Mouse (Mus musculus) midbrain, embryonic 13.5 days (tissue): ENCODE results near the gene Mdp1. TPM values are rescaled to one million over a fixed set of nuclear protein-coding genes. Genes with fewer than 3 reads are reported as not detected.

Experiments
- ATAC-seq: fragments of 200-750 bp; cut with Nextera tagmentation; 2 replicates; pipeline ENCODE4 v1.8.0; 2017; ENCODE audit warnings: mild to moderate bottlenecking, moderate TSS enrichment, moderate library complexity
- H3K27ac ChIP-seq: fragments of 300-500 bp; sonication (generic); 2 replicates; pipeline ENCODE4 v1.5.1; 2015; ENCODE audit warnings: inconsistent platforms, mild to moderate bottlenecking, moderate library complexity
- H3K27me3 ChIP-seq: fragments of 300-500 bp; sonication (generic); 2 replicates; pipeline ENCODE4 v1.6.1; 2015; ENCODE audit warnings: mild to moderate bottlenecking, inconsistent platforms
- H3K36me3 ChIP-seq: fragments of 300-500 bp; sonication (generic); 2 replicates; pipeline ENCODE4 v1.6.1; 2015; ENCODE audit warnings: mild to moderate bottlenecking, inconsistent platforms
- H3K4me1 ChIP-seq: fragments of 300-500 bp; sonication (generic); replicated peaks from 2 replicates; pipeline ENCODE4 v1.6.1; 2015; ENCODE audit warnings: inconsistent platforms
- H3K4me2 ChIP-seq: fragments of 300-500 bp; sonication (generic); replicated peaks from 2 replicates; pipeline ENCODE4 v1.6.1; 2015; ENCODE audit warnings: moderate library complexity, mild to moderate bottlenecking, inconsistent platforms
- H3K4me3 ChIP-seq: fragments of 300-500 bp; sonication (generic); replicated peaks from 2 replicates; pipeline ENCODE4 v1.5.1; 2015; ENCODE audit warnings: mild to moderate bottlenecking, inconsistent platforms
- H3K9ac ChIP-seq: fragments of 300-500 bp; sonication (generic); replicated peaks from 2 replicates; pipeline ENCODE4 v1.6.1; 2015; ENCODE audit warnings: mild to moderate bottlenecking, inconsistent platforms
- H3K9me3 ChIP-seq: fragments of 300-500 bp; sonication (generic); 2 replicates; pipeline ENCODE4 v1.6.1; 2016; ENCODE audit warnings: mild to moderate bottlenecking, inconsistent platforms
- WGBS: fragments of 180-500 bp; shearing (Covaris S2); methylation state at CpG from one replicate; pipeline ENCODE4 v1.1.7; 2015; 5-methylcytosine and 5-hydroxymethylcytosine counted together
- polyA plus RNA-seq: library from polyadenylated mRNA; unstranded; fragments of >200 nt; fragmentation: Nextera tagmentation; extraction: Ambion mirVana; gene quantifications from 2 replicates; pipeline ENCODE4 v1.2.1, GENCODE M21; 2015

Gene Mdp1
- polyA plus RNA-seq, 1 experiment from 2014 or later: 75.0 TPM

- Histone ChIP-seq H3K4me3 (no peak overlapping the region), H3K36me3 (peaks cover 25% of the 10 kb centered on the region), H3K9me3 (no peaks in the 10 kb centered on the region), H3K27ac (no peak overlapping the region), H3K9ac (no peak overlapping the region), H3K4me2 (no peak overlapping the region), H3K27me3 (no peaks in the 10 kb centered on the region), H3K4me1 (no peaks in the 10 kb centered on the region)
- no peak for ATAC-seq
- WGBS: 66% methylated on average over 6 of the region's 6 CpGs
These were observed 47.0 kb downstream of the Mdp1 start for GRCm38 (mm10) chr14:55613346-55613745.

- H3K4me2 ChIP-seq: no peak overlapping the region
- H3K27ac ChIP-seq: no peak overlapping the region
- no peak overlapping the region for H3K9ac ChIP-seq
- H3K4me1 ChIP-seq: peaks cover 7% of the 10 kb centered on the region; the same call in 1 of the 2 replicates
- H3K9me3 ChIP-seq: no peaks in the 10 kb centered on the region
- ATAC-seq: no peak
- peaks cover 65% of the 10 kb centered on the region for H3K36me3 ChIP-seq
- H3K27me3 ChIP-seq: no peaks in the 10 kb centered on the region
- 97% methylated on average over 6 of the region's 6 CpGs for WGBS
- H3K4me3 ChIP-seq: no peak overlapping the region
These were observed 52.0 kb downstream of the Mdp1 start for GRCm38 (mm10) chr14:55608339-55608738.

Other genes starting within 250 kb of the Mdp1 start
- 31.2 and 31.6 TPM in 2 replicates for gene Dhrs4, start 181.8 kb downstream of the Mdp1 start, polyA plus RNA-seq
- gene Carmil3, start 169.9 kb downstream of the Mdp1 start, polyA plus RNA-seq: 17.0 and 24.5 TPM in 2 replicates
- gene Cpne6, start 150.1 kb downstream of the Mdp1 start, polyA plus RNA-seq: 0.70 and 0.88 TPM in 2 replicates
- gene Nrl, start 135.5 kb downstream of the Mdp1 start, polyA plus RNA-seq: 0.08 TPM in 1 of 2 replicates, not detected in the other
- 16.6 and 19.5 TPM in 2 replicates for gene Pck2, start 120.2 kb downstream of the Mdp1 start, polyA plus RNA-seq
- gene Dcaf11, start 100.5 kb downstream of the Mdp1 start, polyA plus RNA-seq: 126 and 134 TPM in 2 replicates
- 0.43 and 0.92 TPM in 2 replicates for gene A730061H03Rik, start 100.1 kb downstream of the Mdp1 start, polyA plus RNA-seq
- gene Fitm1, start 84.9 kb downstream of the Mdp1 start, polyA plus RNA-seq: not detected in 2 replicates
- 176 TPM in 2 replicates for gene Psme1, start 82.4 kb downstream of the Mdp1 start, polyA plus RNA-seq
- gene Emc9, start 75.2 kb downstream of the Mdp1 start, polyA plus RNA-seq: 9.7 and 12.1 TPM in 2 replicates
- gene Psme2, start 69.4 kb downstream of the Mdp1 start, polyA plus RNA-seq: 198 and 217 TPM in 2 replicates
- 22.0 and 24.1 TPM in 2 replicates for gene Rnf31, start 68.8 kb downstream of the Mdp1 start, polyA plus RNA-seq
- gene Irf9, start 56.9 kb downstream of the Mdp1 start, polyA plus RNA-seq: 7.8 and 8.7 TPM in 2 replicates
- 6.6 and 7.3 TPM in 2 replicates for gene Rec8, start 42.5 kb downstream of the Mdp1 start, polyA plus RNA-seq
- gene Ipo4, start 24.6 kb downstream of the Mdp1 start, polyA plus RNA-seq: 75.1 and 82.2 TPM in 2 replicates
- 1.6 and 2.1 TPM in 2 replicates for gene Gm49378, start 22.6 kb downstream of the Mdp1 start, polyA plus RNA-seq
- 59.7 and 59.8 TPM in 2 replicates for gene Tm9sf1, start 16.7 kb downstream of the Mdp1 start, polyA plus RNA-seq
- 0.38 and 0.59 TPM in 2 replicates for gene Tssk4, start 10.3 kb downstream of the Mdp1 start, polyA plus RNA-seq
- 49.5 and 53.3 TPM in 2 replicates for gene Gmpr2, start 11.4 kb upstream of the Mdp1 start, polyA plus RNA-seq
- gene Nedd8, start 11.6 kb upstream of the Mdp1 start, polyA plus RNA-seq: 605 and 607 TPM in 2 replicates
- gene Tinf2, start 21.3 kb upstream of the Mdp1 start, polyA plus RNA-seq: 36.9 and 38.5 TPM in 2 replicates
- 0.32 and 0.46 TPM in 2 replicates for gene Tgm1, start 53.4 kb upstream of the Mdp1 start, polyA plus RNA-seq
- gene Rabggta, start 61.8 kb upstream of the Mdp1 start, polyA plus RNA-seq: 45.0 and 48.8 TPM in 2 replicates
- 66.3 and 68.8 TPM in 2 replicates for gene Dhrs1, start 85.2 kb upstream of the Mdp1 start, polyA plus RNA-seq
- gene Nop9, start 85.2 kb upstream of the Mdp1 start, polyA plus RNA-seq: 33.8 and 36.2 TPM in 2 replicates
- 0.19 TPM in 1 of 2 replicates, not detected in the other for gene Cideb, start 98.0 kb upstream of the Mdp1 start, polyA plus RNA-seq
- 0.22 and 0.28 TPM in 2 replicates for gene Ltb4r2, start 100.9 kb upstream of the Mdp1 start, polyA plus RNA-seq
- 0.26 TPM in 1 of 2 replicates, not detected in the other for gene Ltb4r1, start 105.5 kb upstream of the Mdp1 start, polyA plus RNA-seq
- 4.1 and 4.2 TPM in 2 replicates for gene Adcy4, start 123.6 kb upstream of the Mdp1 start, polyA plus RNA-seq
- gene Ripk3, start 128.4 kb upstream of the Mdp1 start, polyA plus RNA-seq: 2.3 and 2.4 TPM in 2 replicates
- gene Nfatc4, start 162.6 kb upstream of the Mdp1 start, polyA plus RNA-seq: 7.9 and 8.8 TPM in 2 replicates
- gene Nynrin, start 193.5 kb upstream of the Mdp1 start, polyA plus RNA-seq: 13.4 and 13.5 TPM in 2 replicates
- gene Cbln3, start 223.9 kb upstream of the Mdp1 start, polyA plus RNA-seq: 0.23 and 0.26 TPM in 2 replicates
- 10.1 and 11.1 TPM in 2 replicates for gene Khnyn, start 224.4 kb upstream of the Mdp1 start, polyA plus RNA-seq
- gene Sdr39u1, start 239.8 kb upstream of the Mdp1 start, polyA plus RNA-seq: 89.4 and 92.5 TPM in 2 replicates